Mouse (Mus musculus): ENCODE results near the gene Chrnb4.

DNA sequence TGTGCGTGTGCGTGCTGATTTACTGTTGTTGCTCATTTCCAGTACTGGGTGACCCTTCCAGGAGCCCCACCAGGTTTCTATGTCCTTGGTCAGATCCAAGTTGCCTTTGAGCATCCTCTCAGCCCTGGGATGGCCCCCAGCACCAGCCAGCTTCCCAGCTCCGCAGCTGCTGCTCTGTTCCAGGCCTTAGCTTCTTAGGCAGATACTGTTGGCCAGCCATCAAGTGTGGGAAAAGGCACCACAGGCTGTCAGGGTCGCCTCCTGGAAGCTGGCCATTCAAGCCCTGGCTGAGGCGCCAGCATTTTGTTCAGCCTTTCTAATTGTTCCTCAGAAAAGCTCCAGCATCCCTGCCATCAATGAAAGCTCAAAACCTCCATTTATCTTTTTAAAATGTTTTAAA lies 8.6 kb downstream of the Chrnb4 start:
- TF ChIP-seq CTCF (IDR thresholded peaks at IDR 0.05; ENCODE audit: low read depth, low read length) (no peak), POLR2A (IDR thresholded peaks at IDR 0.05; ENCODE audit: borderline replicate concordance, low read depth, low read length) (no peak)
